Mouse (Mus musculus) kidney, postnatal 14 days (tissue): ENCODE results near the gene Hoxb5.

Experiments
- DNase-seq: peaks from one replicate; pipeline ENCODE4 v3.0.0; 2022; ENCODE audit warnings: mixed read lengths

The Hoxb5 gene

DNA sequence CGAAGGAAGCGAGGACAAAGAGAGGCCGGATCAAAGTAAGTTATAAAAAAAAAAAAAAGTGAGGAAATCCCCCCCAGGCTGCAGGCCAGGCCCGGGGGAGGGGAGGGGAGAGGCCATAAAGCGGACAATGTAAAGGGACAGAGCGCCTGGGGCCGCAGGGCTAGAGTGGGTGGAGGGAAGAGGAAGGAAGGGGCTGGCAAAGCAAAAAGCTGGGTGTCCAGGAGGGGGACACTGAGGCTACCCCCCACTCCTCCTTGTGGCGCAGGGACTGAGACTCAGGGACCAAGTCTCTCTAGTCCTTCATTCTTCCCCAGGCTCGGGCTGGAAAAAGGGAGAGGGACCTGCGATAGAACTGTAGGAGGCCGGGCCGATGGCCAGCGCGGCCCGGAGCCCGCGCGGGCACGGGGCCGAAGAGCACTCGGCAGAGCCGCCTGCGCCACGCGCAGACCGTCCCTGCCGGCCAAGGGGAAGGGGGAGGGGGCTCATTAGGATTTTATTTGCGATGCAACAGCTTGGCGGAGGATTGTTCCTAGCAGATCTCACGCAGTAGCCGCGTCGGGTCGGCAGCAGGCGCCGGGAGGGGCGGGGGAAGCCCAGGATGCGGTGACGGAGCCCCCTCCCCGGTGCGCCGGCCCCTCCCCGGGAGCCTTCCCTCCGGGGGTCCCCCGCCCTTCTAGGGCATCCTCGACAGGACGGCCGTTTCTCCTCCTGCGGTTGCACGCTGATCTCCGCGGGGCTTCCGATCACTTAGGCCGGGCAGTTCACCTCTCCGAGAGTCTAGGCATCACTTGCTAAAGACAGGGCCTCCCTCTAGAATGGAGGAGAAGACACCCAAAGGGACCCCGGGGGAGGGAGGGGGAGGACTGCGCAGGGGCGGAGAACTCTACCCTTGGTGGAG lies 30.9 kb upstream of the Hoxb5 start:
- DNase-seq = peak; percentile 74

DNA sequence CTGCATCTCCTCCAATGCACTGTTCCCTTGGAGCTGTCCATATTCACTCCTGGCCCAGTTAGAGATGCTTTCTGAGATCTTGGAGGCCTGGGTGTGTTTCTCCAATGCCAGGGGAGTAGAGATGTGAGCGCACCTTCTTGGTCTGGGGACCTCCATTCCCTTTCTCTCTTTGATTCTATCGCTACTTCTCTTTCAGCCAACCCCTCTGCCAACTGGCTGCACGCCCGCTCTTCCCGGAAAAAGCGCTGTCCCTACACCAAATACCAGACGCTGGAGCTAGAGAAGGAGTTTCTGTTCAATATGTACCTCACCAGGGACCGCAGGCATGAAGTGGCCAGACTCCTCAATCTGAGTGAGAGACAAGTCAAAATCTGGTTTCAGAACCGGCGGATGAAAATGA lies 28.7 kb upstream of the Hoxb5 start:
- DNase-seq = no peak

DNA sequence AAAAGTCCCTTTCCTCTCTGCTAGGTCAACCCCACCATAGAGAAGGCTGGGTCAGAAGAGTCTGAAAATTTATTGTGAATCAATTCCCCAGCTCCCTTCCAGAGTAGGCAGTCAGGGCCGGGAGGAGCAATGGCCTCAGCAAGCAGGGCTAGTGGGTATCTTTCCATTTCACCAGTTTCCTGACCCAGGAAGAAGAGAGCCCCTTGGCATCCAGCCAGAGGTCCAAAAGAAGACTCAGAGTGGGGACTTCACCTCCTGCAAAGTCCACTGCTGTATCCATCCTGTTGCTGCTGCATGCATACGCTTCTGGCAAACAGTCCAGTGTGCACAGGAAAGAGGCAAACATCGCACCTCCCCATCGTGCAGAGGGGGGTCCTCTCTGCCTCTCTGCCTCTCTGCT lies 27.2 kb upstream of the Hoxb5 start:
- DNase-seq = peak; percentile 80

DNA sequence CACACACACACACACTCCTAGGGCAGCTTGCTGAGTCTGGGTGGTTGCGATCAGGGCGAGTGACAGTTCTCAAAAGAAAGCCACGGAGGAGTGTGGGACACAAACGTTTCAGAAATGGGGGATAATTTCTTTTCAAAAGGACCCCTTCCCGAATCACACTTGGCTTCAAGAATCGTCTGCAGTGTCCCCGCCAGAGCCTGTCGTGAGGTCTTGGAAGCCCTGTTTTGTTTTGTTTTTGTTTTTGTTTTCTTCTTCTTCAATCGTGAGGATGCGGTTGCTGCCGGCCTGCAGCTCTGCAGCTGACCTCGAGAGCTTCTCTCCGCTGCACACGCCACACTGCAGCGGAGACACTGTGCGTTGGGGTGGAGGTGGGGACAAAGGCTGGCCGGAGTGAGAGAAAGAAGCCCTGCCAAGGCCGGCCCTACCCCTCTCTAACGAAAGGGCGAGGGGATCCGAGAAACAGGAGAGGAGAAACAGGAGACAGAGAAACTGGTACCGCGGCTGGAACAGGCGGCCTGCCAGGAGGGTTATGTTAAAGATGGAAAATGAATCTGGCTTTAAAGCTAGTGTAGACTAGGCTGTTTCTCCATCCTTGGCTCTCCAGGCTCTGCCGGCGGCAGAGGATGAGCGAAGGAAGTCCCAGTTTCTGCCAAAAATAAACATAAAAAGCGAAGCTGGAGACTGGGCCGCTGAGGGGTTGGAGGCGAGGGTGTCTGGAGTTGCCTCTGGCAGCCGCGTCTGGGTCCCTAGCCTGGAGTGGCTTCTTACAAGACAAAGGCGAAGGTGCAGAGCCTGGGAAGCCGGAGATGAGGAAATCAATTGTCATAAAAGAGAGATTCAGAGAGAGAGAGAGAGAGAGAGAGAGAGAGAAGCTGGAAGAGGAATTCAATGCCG lies 25.7 kb upstream of the Hoxb5 start:
- DNase-seq = no peak

DNA sequence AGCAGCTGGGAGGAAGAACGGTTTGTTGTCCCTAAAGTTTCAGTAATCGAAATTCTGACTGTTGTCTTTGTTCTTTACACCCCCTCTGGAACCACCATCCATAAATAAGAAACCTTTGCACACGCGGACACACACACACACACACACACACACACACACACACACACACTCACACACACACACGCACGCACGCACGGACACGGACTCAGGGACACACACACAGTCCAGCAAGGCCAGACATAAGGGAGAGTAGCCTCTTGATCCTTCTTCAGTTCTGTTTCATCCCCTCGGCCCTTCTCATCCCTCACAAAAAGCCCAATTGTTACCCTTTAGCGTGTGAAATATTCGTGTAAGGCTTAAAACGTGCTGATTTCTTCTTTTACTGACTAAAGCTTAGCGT lies 24.8 kb upstream of the Hoxb5 start:
- DNase-seq = no peak

DNA sequence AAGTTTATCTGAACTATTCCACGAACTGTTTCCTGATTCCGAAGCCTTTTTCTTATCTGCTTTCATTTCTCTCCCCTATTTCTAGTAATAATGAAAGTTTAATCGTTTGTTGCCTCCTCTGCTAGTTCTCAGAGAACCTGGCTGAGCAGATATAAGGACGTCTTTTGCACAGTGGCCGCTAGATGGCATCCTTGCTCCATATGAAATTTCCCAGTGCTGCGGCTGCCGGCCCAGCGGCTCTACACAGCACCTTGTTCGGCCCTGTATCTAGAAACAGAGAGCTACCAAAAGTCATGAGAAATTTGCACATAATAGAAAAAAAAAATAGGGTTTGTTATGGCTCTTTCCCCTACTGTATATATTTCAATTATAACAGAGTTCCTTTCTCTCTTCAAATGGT lies 24.4 kb upstream of the Hoxb5 start:
- DNase-seq = peak; percentile 93

DNA sequence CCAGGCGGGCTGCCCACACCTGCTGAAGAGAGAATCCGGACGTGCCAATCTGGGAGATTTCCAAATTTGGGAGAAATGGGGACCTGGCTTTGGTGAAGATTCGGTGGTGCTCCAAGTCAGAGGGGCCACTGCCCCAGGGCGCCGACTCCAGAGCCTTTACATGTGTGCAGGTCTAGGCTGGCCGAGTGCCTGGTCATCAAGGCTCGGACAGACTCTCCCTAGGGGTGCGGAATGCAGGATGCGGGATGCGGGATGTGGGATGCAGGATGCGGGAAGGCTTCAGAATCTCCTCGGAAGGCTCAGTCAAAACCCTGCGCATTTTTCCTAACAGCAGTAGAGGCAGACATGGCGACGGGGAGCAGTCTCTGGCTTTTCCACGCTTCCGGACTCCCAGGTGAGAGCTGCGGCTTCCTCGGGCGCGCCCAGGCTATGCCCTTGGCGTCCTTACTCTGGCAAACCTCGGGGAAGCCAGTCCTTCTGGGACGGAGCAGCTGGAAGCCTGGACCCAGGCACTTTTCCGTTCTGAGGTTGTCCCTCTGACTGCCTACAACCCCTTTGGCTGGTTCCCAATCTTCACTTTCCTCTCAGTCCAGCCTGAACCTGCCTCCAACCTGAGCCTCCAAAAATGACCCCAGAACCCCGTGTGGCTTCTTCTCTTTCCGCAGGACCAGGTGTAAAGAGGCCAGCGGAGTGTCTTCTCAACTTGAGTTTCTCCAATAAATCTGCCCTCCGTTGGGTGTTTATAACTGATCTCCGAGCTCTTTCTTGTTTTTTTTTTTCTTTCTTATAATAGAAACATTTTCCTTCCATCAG lies 23.5 kb upstream of the Hoxb5 start:
- peak; percentile 72 for DNase-seq

DNA sequence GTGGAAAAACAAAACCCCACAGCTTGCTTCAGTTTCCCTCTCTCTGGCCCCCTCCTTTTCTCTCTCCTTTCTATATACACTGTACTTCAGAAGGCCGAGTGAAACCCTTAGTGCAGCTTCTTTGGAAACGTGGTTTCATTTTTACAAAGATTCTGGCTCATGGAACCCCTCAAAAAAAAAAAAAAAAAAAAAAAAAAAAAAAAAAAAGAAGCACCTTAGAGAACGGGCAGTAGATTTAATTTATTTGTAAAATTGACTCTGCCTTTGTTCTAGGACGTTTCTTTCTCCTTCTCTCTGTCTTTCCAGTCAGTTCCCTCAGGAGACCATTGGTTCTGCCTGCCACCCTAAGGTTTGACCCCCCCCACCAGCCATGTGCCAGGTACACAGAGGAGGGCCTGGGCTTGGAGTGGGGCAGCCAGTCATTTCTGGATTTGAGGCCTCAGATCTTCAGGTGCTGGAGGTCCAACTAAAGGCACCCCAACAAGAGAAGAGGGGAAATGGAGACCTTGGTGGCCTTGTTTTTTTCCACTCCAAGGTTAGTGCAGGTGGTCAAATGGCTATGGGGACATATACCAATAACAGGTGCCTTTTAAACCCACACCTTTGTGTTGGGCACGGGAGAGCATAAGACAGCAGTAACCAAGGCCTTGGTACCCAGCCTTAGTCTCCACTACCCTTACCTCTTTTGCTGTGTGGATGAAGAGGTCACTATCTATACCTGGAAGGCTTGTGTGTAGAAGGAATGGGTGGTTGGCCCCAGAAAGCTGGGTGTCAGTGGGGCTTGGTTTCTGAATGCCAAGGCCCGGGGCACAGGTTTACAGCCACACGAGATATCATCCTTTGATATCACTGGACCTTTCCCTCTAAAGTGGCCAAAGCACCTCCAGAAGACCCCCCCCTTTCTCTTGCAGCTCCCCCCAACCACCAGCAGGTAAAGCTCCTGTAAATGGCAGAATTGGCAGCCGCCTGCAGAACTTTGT lies 22.4 kb upstream of the Hoxb5 start:
- peak; percentile 70 for DNase-seq

DNA sequence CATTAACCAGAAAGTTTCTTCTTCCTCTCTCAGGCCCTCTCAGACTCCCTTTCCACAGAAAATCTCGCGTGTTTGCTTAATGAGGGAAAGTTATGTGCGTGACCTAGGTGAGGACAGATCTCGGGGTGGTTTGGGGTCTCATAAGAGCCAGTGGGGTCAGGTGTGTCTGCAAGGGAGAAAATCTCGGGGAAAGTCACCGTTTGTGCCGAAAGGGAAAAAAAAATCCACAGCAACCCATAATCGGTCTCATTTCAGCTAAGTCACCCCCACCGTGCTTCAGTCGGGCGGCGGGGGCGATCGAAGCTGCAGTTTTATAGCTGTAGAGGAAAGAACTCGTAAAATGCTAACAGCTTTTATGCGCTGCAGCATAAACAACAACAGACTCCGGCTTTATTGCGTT lies 21.7 kb upstream of the Hoxb5 start:
- DNase-seq = no peak

DNA sequence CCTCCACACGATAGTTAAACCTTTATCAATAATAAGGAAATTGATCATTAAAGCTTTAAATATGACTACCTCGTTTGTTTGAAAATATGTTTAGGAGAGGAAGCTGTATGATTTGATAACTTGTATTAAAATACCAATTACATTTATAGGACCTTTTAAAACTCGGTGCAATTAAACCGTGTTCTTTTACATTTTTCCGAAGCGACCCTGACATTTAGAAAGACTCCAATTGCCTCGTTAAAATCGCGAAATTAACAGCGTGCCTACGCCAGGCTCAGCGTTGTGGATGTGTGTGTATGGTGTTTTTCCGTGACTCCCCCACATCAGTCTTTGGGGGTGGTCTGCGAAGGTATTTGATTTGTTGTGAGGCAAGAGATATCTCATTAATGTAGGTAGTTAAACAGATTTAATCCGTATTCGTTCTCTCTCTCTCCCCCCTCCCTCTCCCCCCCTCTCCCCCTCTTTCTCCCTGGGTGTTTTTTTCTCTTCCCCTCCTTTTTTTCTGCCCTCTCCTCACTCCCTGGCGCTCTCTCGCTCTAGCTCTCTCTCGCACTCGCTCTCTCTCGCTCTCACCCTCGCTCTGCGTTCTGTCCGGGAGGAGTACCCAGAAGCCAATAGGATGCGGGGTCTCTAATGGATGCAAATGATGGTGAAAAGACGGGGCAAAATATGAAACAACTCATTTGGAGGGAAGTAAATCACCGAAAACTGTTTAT lies 21.1 kb upstream of the Hoxb5 start, which contains the start of gene Hoxb8:
TSS of gene Hoxb8 (plus strand) at position 51 of the 716 bp plus-strand sequence.
- DNase-seq = no peak

DNA sequence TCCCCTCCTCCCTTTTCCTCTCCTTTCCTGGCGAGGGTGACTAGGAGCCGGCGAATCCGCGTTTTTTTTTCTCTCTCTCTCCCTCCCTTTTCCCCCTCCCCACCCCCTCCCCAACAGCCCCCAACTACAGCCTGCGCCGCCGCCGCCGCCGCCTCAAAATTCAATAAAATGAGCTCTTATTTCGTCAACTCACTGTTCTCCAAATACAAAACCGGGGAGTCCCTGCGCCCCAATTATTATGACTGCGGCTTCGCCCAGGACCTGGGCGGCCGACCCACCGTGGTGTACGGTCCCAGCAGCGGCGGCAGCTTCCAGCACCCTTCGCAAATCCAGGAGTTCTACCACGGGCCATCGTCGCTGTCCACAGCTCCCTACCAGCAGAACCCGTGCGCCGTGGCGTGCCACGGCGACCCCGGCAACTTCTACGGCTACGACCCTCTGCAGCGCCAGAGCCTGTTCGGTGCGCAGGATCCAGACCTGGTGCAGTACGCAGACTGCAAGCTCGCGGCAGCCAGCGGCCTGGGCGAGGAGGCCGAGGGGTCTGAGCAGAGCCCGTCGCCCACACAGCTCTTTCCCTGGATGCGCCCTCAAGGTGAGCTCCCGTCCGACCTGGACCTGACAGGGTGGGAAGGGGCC lies 20.2 kb upstream of the Hoxb5 start:
- DNase-seq = no peak

DNA sequence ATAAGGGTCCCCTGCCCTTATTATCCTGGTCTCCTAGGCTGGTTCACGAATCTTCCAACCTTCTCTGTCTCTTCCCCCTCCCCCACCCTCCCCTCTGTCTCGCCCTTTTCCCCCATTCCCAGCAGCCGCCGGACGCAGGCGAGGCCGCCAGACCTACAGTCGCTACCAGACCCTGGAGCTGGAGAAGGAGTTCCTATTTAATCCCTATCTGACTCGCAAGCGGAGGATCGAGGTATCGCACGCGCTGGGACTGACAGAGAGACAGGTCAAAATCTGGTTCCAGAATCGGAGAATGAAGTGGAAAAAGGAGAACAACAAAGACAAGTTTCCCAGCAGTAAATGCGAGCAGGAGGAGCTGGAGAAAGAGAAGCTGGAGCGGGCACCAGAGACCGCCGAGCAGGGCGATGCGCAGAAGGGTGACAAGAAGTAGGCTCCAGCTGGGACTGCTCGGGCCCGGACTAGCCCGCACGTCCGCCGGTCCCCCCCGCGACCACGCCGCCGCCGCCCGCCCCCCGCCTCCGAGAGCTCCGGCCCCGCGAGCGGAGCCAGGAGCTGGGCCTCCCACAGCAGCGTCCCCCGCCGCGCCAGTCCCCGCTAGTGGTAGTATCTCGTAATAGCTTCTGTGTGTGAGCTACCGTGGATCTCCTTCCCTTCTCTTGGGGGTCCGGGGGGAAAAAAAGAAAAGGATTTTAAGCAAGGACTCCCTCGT lies 18.9 kb upstream of the Hoxb5 start:
- peak; percentile 75 for DNase-seq

DNA sequence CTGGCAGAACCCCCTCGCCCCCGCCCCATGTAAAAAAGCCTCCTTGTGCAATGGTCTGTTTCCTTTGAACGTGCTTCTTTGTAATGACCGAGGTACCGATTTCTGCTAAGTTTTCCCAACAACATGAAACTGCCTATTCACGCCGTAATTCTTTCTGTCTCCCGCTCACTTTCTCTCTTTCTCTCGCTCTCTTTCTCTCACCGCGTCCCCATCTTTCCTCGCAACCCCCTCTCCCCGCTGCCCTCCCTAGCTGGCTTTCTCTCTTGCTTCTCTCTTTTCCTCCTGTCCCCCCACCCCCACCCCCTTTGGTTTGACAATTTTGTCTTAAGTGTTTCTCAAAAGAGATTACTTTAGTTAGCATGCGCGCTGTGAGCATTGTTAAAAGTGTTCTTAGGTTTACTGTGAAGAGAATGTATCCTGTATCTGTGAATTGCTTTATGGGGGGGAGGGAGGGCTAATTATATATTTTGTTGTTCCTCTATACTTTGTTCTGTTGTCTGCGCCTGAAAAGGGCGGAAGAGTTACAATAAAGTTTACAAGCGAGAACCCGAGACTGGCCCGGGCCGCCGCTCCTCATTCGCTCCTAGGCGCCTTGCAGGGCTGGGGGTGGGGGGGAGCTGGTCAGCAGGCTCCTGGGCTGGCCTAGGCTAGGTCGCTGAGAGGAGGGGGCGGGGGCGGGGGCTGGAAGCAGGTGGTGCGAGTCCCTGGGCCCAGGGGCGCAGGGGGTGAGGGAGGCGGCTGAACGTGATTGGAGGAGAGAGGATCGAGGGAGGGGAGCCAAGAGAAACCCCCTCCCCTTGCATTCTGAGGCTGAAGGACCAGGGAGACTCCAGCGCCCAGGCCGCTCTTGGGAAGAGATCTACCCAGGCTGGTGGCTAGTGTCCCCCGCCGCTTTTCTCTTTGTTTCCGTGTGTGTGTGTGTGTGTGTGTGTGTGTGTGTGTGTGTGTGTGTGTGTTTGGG lies 18.1 kb upstream of the Hoxb5 start:
- peak; percentile 88 for DNase-seq

DNA sequence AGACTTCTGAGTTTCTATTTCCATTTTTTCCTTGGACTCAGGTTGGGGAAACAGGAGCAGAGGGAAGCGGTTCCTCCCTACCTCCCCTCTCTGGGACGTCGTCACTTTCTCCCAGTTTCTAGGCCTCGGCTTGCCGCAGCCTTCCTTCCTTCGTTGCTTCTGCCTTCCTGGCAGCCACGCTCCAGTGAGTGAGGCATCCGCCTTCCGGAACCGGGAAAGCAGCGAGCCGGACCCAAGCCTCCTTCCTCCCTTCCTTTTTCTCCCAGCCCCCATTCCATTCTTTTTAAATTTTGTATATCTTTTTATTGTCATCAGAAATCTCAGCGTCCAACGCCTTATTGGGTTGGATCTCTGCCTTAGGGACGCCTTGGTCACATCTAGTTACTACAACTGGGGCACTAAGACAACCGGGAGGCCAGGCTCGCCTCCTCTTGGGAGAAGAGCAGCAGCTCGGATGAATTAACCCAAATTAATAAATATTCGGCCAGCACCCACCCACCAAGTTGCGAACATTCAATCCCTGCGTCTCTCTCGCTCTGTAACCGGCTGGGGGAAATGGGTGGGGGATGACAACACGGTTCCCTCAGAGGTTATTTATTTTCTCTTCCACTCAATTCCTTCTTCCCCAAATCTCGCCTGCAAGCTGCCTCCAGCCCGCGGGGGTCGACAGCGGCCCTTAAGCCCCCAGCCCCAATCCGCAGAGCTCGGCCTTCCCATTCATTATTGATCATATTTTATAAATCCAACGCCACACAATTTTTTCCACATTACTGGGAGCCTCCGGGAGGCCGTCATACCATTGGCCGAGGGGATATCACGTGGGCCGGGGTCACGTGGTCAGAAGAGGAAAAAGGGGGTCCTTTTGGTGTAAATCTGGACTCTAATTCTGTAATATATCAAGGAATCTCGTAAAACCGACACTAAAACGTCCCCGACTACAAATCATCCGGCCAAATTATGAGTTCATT lies 17.1 kb upstream of the Hoxb5 start, which contains the start of gene Hoxb7:
TSS of gene Hoxb7 (plus strand) at position 853 of the 968 bp plus-strand sequence.
- peak; percentile 91 for DNase-seq

DNA sequence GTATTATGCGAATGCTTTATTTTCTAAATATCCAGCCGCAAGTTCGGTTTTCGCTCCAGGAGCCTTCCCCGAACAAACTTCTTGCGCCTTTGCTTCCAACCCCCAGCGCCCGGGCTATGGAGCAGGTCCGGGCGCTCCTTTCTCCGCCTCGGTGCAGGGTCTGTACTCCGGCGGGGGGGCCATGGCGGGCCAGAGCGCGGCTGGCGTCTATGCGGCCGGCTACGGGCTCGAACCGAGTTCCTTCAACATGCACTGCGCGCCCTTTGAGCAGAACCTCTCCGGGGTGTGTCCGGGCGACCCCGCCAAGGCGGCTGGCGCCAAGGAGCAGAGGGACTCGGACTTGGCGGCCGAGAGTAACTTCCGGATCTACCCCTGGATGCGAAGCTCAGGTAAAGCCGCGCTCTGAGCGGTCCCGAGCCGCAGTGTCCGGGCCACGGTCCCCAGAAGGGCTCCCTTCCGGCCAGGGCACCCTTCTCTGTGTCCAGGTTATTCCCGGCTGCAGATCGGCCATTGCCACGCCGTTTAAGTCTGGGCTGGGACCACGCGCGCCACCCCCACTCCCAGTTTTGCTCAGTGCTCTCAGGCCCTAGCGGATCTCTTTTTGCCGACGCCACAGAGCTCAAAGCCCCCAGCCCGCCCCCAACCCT lies 16.3 kb upstream of the Hoxb5 start:
- peak; percentile 78 for DNase-seq

DNA sequence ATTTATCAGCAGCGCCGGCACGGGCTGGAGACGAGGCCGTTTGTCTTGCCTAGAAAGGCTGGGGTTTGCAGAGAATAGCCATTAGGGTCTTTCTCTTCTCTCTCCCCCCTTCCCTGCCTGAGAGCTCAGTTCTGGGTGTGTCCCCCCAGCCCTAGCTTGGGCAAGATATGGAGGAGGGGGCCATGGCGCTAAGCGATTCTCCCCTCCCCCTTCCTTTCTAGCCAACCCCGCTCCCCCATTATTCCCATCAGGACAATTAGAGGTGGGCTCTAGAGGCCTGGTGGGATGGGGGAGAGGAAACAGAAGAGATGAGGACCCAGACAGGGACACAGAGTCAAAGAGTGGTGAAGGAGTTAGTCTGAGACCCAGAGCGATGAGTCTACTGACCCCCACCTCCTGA lies 15.7 kb upstream of the Hoxb5 start:
- no peak for DNase-seq
